Mouse (Mus musculus) liver, embryonic 15.5 days (tissue): ENCODE data around the gene Cd248. TPM values are rescaled to one million over a fixed set of nuclear protein-coding genes. Genes with fewer than 3 reads are reported as not detected.
"Not testable (repeated sequence)": the region's sequence is repeated elsewhere in the genome, so short reads cannot be mapped to it uniquely, and the experiment has no call there.

Source experiments
- ATAC-seq: fragments of 200-750 bp; cut with Nextera tagmentation; 2 replicates; pipeline ENCODE4 v1.8.0; 2017; ENCODE audit warnings: moderate number of reproducible peaks, mild to moderate bottlenecking, moderate library complexity; ENCODE audit not compliant: insufficient read depth
- H3K27ac ChIP-seq: fragments of 300-500 bp; sonication (generic); replicated peaks from 2 replicates; pipeline ENCODE4 v1.5.1; 2015; ENCODE audit warnings: mild to moderate bottlenecking, inconsistent platforms
- H3K27me3 ChIP-seq: fragments of 300-500 bp; sonication (generic); 2 replicates; pipeline ENCODE4 v1.6.1; 2015; ENCODE audit warnings: mild to moderate bottlenecking, inconsistent platforms
- H3K36me3 ChIP-seq: fragments of 300-500 bp; sonication (generic); replicated peaks from 2 replicates; pipeline ENCODE4 v1.6.1; 2015; ENCODE audit warnings: moderate library complexity, mild to moderate bottlenecking, inconsistent platforms
- H3K4me1 ChIP-seq: fragments of 300-500 bp; sonication (generic); replicated peaks from 2 replicates; pipeline ENCODE4 v1.6.1; 2015; ENCODE audit warnings: inconsistent platforms
- H3K4me2 ChIP-seq: fragments of 300-500 bp; sonication (generic); 2 replicates; pipeline ENCODE4 v1.6.1; 2015; ENCODE audit warnings: moderate library complexity, mild to moderate bottlenecking, inconsistent platforms
- H3K4me3 ChIP-seq: fragments of 300-500 bp; sonication (generic); replicated peaks from 2 replicates; pipeline ENCODE4 v1.5.1; 2015; ENCODE audit warnings: mild to moderate bottlenecking, inconsistent platforms
- H3K9ac ChIP-seq: fragments of 300-500 bp; sonication (generic); 2 replicates; pipeline ENCODE4 v1.6.1; 2015; ENCODE audit warnings: moderate library complexity, mild to moderate bottlenecking, inconsistent platforms
- H3K9me3 ChIP-seq: fragments of 300-500 bp; sonication (generic); replicated peaks from 2 replicates; pipeline ENCODE4 v1.6.1; 2016; ENCODE audit warnings: inconsistent platforms
- WGBS: fragments of 180-500 bp; shearing (Covaris S2); methylation state at CpG from one replicate; pipeline ENCODE4 v1.1.7; 2015; ENCODE audit warnings: mixed read lengths; ENCODE audit not compliant: insufficient replicate concordance; 5-methylcytosine and 5-hydroxymethylcytosine counted together
- polyA plus RNA-seq: library from polyadenylated mRNA; unstranded; fragments of >200 nt; fragmentation: Nextera tagmentation; extraction: Ambion mirVana; gene quantifications from 2 replicates; pipeline ENCODE4 v1.2.1, GENCODE M21; 2015

Cd248 gene
- polyA plus RNA-seq, 1 experiment from 2014 or later, result 3.2 TPM

DNA sequence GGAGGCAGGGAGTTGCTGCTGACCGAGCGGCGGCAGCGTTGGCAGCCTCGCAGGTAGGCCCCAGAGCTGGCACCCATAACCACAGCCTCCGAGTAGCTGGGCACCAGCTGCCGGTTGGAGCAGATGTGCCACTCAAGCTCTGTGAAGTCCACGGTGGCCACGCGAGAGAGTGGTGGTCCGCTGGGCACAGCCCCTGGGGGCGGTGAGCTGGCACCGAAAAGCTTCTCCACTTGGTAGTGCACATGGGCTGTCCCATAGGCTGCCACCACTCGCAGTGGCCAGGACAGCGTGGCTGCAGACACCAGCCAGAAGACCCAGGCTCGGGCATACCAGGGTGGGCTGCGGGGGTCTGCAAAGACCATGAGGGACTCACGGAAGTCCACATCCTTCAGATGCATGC, 14.1 kb downstream of the Cd248 start:
- H3K27me3 ChIP-seq, result peaks cover 83% of the 10 kb centered on the region
- H3K4me1 ChIP-seq, result peaks cover 14% of the 10 kb centered on the region
- ATAC-seq, result no peak
- H3K9ac ChIP-seq, result no peak overlapping the region
- 57% methylated on average over 18 of the region's 18 CpGs for WGBS
- H3K4me2 ChIP-seq, result no peak overlapping the region
- no peaks in the 10 kb centered on the region for H3K36me3 ChIP-seq
- no peak overlapping the region for H3K4me3 ChIP-seq
- no peaks in the 10 kb centered on the region for H3K9me3 ChIP-seq
- H3K27ac ChIP-seq, result no peak overlapping the region

- Histone ChIP-seq H3K27ac (no peak overlapping the region), H3K9me3 (no peaks in the 10 kb centered on the region), H3K4me3 (no peak overlapping the region), H3K36me3 (no peaks in the 10 kb centered on the region), H3K4me1 (peaks cover 20% of the 10 kb centered on the region), H3K27me3 (peaks cover 89% of the 10 kb centered on the region), H3K4me2 (no peak overlapping the region), H3K9ac (no peak overlapping the region)
- WGBS, result 53% methylated on average over 24 of the region's 24 CpGs
- ATAC-seq, result peak; percentile 9; the same call in 1 of the 2 replicates
Measured at GRCm38 (mm10) chr19:5082596-5082995, 14.7 kb downstream of the Cd248 start.

DNA sequence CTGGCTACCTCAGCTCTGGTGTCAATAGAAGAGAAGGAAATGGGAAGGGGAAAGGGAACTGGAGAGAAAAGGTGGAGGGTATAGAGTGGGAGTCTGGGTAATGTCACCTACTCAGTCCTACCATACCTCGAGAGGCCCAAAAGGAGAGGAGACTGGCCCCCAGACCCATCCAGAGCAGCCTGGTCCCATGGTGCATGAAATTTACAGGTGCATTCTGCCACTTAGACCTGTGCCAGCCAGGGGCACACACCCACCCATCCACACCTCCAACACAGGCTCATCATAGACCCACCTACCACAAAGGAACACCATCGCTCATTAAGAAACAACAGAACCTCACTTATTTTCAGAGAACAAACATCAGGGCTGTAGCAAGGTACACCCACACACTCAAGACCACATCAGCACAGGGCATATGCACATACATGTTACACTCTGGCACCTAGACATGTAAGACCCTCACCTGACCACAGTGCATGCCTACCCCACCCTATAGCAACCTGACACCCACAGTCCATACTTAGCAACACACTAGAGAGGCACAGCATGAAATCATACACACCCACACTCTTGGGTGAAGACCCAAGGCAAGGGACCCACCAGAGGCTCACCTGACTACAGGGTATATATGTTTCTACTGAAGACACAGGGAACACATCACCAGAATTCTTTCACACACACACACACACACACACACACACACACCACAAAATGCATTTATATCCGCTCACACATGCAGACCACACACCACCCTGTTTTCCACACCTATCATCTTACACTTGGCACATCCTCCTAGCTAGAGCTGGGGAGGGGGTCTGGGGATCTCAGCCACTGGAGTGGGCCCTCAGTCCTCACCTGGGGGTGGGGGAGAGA, 16.3 kb downstream of the Cd248 start:
- Histone ChIP-seq H3K4me3 (no peak overlapping the region), H3K9me3 (no peaks in the 10 kb centered on the region), H3K27ac (no peak overlapping the region), H3K36me3 (no peaks in the 10 kb centered on the region), H3K9ac (no peak overlapping the region), H3K4me1 (peaks cover 33% of the 10 kb centered on the region), H3K27me3 (peaks cover 86% of the 10 kb centered on the region), H3K4me2 (no peak overlapping the region)
- 45% methylated on average over 3 of the region's 3 CpGs for WGBS
- ATAC-seq, result no peak

GRCm38 (mm10) chr19:5084834-5085144, 16.9 kb downstream of the Cd248 start:
- peak overlapping the region; percentile 58 for H3K4me3 ChIP-seq
- H3K27me3 ChIP-seq, result peaks cover 80% of the 10 kb centered on the region
- 2% methylated on average over 15 of the region's 15 CpGs for WGBS
- ATAC-seq, result no peak
- peak overlapping the region; percentile 83 for H3K4me2 ChIP-seq
- H3K4me1 ChIP-seq, result peaks cover 38% of the 10 kb centered on the region
- no peaks in the 10 kb centered on the region for H3K36me3 ChIP-seq
- H3K27ac ChIP-seq, result no peak overlapping the region
- H3K9me3 ChIP-seq, result no peaks in the 10 kb centered on the region
- H3K9ac ChIP-seq, result no peak overlapping the region

GRCm38 (mm10) chr19:5085145-5085863, 17.4 kb downstream of the Cd248 start, which contains the start of gene Tmem151a:
TSS of gene Tmem151a (minus strand) at chr19:5085531.
- ATAC-seq, result no peak
- Histone ChIP-seq H3K9ac (peak within 1 kb of the TSS; percentile 30; the same call in 1 of the 2 replicates), H3K27ac (no peak within 1 kb of the TSS), H3K4me2 (peak within 1 kb of the TSS; percentile 83), H3K36me3 (peaks cover under 1% of the 10 kb centered on the region), H3K4me1 (peaks cover 38% of the 10 kb centered on the region), H3K9me3 (no peaks in the 10 kb centered on the region), H3K4me3 (peak within 1 kb of the TSS; percentile 58), H3K27me3 (peaks cover 75% of the 10 kb centered on the region)
- under 1% methylated on average over 69 of the region's 69 CpGs for WGBS

DNA sequence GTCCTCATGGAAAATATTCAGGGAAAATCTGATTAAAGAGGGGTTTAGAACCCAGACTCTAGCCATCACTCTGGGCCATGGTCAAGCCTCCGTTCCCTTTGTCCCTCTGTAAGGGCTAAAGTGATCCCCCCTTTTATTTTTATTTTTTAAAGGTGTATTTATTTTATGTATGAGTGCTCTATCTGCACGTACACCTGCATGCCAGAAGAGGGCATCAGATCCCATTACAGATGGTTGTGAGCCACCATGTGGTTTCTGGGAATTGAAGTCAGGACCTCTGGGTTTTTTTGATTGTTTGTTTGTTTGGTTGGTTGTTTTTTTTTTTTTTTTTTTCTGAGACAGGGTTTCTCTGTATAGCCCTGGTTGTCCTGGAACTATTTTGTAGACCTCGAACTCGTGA, 18.7 kb downstream of the Cd248 start:
- WGBS, result 52% methylated on average over 4 of the region's 4 CpGs
- ATAC-seq, H3K27ac ChIP-seq, H3K9ac ChIP-seq, H3K9me3 ChIP-seq, H3K36me3 ChIP-seq, H3K4me2 ChIP-seq, H3K4me3 ChIP-seq: not testable (repeated sequence)
- H3K4me1 ChIP-seq, result peaks cover 38% of the 10 kb centered on the region
- peaks cover 63% of the 10 kb centered on the region for H3K27me3 ChIP-seq

GRCm38 (mm10) chr19:5087884-5088728, 20.2 kb downstream of the Cd248 start, which contains the start of gene Yif1a:
TSS of gene Yif1a (plus strand) at chr19:5088538.
- H3K4me1 ChIP-seq, result peaks cover 38% of the 10 kb centered on the region
- H3K27ac ChIP-seq, result peak within 1 kb of the TSS; percentile 86
- H3K4me2 ChIP-seq, result peak within 1 kb of the TSS; percentile 93
- H3K9me3 ChIP-seq, result no peaks in the 10 kb centered on the region
- H3K4me3 ChIP-seq, result peak within 1 kb of the TSS; percentile 84
- peaks cover 47% of the 10 kb centered on the region for H3K27me3 ChIP-seq
- WGBS, result under 1% methylated on average over 58 of the region's 58 CpGs
- peak; percentile 89 for ATAC-seq
- H3K36me3 ChIP-seq, result peaks cover 15% of the 10 kb centered on the region
- H3K9ac ChIP-seq, result peak within 1 kb of the TSS; percentile 79

GRCm38 (mm10) chr19:5089324-5089723, 21.4 kb downstream of the Cd248 start:
- H3K9ac ChIP-seq, result peak overlapping the region; percentile 79; the same call in 1 of the 2 replicates
- H3K9me3 ChIP-seq, result no peaks in the 10 kb centered on the region
- peak overlapping the region; percentile 84 for H3K4me3 ChIP-seq
- WGBS, result 71% methylated on average over 4 of the region's 4 CpGs
- peak overlapping the region; percentile 93 for H3K4me2 ChIP-seq
- H3K27me3 ChIP-seq, result peaks cover 36% of the 10 kb centered on the region
- no peak for ATAC-seq
- H3K36me3 ChIP-seq, result peaks cover 15% of the 10 kb centered on the region
- H3K27ac ChIP-seq, result no peak overlapping the region
- H3K4me1 ChIP-seq, result peaks cover 46% of the 10 kb centered on the region

DNA sequence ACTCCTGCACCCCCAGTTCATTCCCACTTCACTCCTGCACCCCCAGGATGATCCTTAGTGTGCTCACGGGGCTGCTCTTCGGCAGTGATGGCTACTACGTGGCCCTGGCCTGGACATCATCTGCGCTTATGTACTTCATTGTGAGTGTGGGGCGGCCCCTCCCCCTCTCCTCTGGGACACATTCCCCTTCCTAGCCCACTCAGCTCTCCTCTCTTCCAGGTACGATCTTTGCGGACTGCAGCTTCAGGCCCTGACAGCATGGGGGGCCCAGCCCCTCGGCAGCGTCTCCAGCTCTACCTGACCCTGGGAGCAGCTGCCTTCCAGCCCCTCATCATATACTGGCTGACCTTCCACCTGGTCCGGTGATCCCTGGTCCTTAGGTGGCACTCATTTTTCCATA, 24.2 kb downstream of the Cd248 start:
- Histone ChIP-seq H3K4me3 (no peak overlapping the region), H3K4me1 (peaks cover 47% of the 10 kb centered on the region), H3K36me3 (peaks cover 15% of the 10 kb centered on the region), H3K9ac (no peak overlapping the region), H3K27me3 (peaks cover 36% of the 10 kb centered on the region), H3K4me2 (no peak overlapping the region), H3K9me3 (no peaks in the 10 kb centered on the region), H3K27ac (no peak overlapping the region)
- 76% methylated on average over 10 of the region's 10 CpGs for WGBS
- ATAC-seq, result no peak

DNA sequence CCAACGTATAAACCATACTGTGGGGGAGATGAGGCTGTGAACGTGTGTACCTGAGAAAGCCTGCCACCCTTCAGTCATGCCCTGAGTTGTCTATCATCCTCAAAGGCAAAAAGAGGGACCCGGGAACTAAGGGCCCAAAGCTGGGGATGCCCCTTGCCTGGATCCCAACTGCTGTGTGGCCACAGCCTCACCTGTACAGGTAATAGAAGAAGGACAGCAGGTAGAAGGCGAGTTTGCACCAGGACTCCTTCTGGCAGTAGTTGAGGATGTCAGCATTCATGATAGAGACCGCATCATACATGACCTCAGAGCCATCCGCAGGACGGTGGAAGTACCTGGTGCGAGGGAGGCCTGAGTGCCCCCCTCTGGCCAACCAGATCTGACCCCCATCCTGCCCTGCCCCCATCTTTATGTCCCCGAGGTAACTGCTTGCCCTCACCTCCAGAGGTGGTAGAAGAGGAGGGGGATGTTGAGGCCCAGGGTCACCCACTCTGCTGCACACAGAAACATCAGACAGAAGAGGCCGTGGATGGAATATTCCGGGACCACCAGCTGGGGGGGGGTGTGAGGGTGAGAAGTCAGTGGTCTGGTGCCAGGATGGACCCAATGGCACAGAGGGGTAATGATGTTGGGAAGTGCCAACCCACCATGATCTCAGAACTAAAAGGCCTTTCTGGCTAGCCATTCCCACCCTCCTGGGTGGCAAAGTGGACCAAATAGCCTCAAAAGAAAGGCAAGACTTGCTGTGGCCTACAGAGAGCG, 25.8 kb downstream of the Cd248 start:
- no peak overlapping the region for H3K4me3 ChIP-seq
- 65% methylated on average over 12 of the region's 12 CpGs for WGBS
- no peak overlapping the region for H3K27ac ChIP-seq
- H3K27me3 ChIP-seq, result peaks cover 36% of the 10 kb centered on the region
- H3K9ac ChIP-seq, result no peak overlapping the region
- peaks cover 46% of the 10 kb centered on the region for H3K4me1 ChIP-seq
- no peaks in the 10 kb centered on the region for H3K9me3 ChIP-seq
- H3K36me3 ChIP-seq, result peaks cover 15% of the 10 kb centered on the region
- H3K4me2 ChIP-seq, result no peak overlapping the region
- no peak for ATAC-seq
